Mouse (Mus musculus) urinary bladder, postnatal 14 days (tissue): ENCODE data around the gene Mrpl35.
"Not testable (repeated sequence)": the region's sequence is repeated elsewhere in the genome, so short reads cannot be mapped to it uniquely, and the experiment has no call there.

Experiments
- DNase-seq: peaks from one replicate; pipeline ENCODE4 v3.0.0; 2021; ENCODE audit warnings: low spot score

The Mrpl35 gene

DNA sequence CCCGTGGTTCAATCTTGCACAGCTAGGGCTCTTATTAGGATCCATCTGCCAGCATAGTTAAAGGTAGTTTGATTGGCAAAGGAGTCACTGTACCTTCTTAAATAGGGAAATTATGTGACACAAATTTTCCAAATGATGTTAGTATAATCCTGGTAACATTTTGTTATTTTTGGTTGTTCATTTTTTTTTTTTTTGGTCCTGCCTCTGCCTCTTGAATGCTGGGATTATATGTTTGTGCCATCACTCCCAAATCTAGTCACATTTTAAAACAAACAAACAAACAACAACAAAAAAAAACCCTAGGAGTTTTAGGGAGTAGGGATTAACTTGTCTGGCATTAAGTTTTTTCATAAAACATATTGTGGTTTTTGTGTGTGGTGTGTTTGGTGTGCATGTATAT is at the start of gene Mrpl35:
Gene Mrpl35, minus strand, starts transcription at position 101 of the 400 bp plus-strand sequence.
- DNase-seq = no peak

DNA sequence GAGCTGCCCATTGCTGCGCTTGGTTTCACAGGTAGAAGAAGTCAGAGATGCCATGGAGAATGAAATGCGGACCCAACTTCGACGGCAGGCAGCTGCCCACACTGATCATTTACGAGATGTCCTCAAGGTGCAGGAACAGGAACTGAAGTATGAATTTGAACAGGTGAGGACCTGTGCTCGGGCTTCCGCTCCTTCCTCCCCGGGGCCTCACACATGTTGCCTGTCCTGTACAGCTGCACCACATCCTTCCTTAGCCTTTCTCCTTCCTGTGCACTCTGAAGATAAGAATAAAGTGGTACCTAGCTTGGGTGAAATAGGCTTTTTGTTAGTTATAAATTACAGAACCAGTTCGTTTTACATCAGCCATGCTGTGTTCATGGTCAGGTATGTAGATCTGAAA is 44.6 kb upstream of the Mrpl35 start:
- DNase-seq = no peak

DNA sequence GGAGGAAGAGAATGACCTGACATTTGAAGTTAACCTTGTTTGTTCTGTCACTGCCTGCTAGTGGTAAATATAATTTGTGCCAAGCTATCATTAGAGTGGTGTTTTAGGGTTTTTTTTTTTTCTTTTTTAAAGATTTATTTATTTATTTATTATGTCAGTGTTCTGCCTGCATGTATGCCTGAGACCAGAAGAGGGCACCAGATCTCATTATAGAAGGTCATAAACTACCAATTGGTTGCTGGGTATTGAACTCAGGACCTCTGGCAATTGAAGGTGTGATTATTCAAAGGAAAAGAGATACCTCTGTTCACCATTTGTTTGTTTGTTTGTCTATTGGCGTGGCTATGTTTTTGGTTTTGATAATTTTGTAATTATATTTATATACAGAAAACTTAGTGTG is 42.0 kb upstream of the Mrpl35 start:
- no peak for DNase-seq

DNA sequence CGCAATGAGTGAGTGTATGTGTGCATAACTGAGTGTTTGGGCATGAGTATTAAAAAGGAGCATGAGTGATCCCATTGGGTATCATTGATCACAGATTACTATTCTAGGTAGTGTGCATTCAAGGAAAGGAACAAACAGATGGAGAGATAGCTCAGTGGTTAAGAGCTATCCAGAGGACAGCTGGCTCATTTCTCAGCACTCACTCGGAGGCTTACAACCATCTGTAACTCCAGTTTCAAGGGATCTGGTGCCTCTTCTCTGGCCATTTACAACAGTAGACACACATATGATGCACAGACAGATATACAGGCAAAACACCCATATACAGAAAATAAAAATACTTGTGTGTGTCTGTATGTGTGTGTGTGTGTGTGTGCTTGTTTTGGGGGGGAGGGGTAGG is 41.0 kb upstream of the Mrpl35 start:
- DNase-seq = no peak

DNA sequence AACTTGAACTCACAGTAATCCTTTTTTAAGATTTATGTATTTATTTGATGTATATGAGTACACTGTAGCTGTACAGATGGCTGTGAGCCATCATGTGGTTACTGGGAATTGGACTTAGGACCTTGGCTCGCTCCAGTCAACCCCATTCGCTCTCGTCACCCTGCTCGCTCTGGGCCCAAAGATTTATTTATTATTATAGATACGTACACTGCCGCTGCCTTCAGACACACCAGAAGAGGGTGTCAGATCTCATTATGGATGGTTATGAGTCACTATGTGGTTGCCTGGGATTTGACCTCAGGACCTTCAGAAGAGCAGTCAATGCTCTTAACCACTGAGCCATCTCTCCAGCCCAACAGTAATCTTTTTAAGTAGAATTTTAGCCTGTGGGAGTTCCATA is 20.1 kb upstream of the Mrpl35 start:
- not testable (repeated sequence) for DNase-seq

DNA sequence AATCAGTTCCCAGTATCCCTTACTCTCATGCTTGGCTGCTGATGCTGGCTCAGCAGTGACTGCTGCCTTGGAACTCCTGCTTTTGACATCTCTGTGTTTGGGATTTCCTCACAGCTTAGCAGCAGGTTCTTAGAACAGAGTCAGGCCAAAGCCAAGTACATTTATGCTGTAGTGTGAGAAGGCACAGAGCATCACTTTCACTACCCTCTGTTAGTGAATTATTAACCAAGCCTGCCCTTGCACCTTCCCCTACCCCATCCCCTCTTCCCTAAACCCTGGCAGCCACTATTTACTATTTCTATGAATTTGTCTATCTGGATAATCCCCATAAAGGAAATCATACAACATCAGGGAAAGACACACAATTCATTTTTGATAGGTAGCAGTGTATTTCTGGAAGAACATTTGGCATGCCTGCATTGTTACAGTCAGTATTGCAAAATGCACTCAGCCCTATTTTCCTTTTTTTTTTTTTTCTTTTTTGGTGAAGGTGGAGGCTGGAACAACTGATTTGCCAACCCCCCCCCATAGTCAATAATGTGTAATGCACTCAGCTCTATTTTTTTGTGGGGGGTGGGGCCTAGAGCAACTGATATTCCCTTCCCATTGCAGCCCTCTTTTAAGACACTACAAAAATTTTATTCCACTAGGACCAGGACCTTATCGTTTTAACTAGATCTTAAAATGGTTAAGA is 14.0 kb upstream of the Mrpl35 start:
- DNase-seq = no peak

DNA sequence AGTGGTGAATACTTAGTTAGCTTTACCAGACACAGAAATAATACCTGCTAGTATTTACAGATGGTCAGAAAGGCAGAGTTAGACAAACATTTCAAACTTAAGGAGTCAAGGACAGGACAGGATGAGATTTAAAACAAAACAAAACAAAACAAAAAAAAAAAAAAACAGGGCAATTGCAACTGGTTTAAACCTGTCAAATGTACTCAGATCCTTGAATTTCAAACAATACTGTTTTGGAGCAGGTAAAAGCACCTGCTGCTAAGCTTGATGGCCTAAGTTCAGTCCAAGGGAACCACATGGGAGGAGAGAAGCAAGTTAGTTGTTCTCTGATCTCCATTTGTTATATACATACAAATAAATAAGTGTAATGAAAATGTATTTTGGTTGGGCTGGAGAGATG is 13.0 kb upstream of the Mrpl35 start:
- no peak for DNase-seq

DNA sequence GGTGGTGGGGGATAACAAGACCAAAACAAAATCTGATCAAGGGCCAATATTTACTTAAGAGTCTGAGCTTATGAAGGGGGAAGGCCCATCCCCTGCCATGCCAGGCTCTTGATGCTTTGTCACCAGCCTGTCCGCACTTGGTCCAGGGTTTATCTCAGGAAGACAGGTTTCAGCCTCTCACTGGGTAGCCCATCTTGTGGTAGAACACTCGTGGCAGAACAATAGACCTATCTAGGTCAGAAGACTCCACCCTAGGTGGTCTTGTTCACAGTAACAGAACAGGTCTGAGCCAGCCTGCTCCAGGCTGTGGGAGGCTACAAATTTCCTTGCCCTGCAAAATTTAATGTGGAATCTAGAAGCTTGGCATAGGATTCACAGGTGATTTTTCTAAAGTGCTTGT is 10.0 kb upstream of the Mrpl35 start:
- no peak for DNase-seq

DNA sequence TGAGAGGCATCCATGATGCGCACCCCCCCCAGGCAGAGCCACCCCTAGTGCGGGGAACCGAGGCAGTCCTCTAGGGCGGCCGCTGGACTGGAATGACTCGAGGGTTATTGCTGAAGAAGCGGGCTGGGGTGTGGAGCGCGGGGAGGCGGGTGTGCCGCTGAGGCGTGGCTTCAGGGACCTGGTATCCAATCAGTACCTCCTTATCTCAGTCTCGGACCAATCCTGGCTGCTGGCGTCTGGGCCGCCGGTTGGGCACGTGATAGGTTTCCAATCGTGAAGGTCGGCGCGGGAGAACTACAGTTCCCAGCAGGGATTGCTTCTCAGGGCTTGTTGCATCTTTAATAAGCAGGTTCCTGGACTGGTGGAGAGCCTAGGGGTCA is 4.8 kb upstream of the Mrpl35 start:
- DNase-seq = peak; percentile 95

DNA sequence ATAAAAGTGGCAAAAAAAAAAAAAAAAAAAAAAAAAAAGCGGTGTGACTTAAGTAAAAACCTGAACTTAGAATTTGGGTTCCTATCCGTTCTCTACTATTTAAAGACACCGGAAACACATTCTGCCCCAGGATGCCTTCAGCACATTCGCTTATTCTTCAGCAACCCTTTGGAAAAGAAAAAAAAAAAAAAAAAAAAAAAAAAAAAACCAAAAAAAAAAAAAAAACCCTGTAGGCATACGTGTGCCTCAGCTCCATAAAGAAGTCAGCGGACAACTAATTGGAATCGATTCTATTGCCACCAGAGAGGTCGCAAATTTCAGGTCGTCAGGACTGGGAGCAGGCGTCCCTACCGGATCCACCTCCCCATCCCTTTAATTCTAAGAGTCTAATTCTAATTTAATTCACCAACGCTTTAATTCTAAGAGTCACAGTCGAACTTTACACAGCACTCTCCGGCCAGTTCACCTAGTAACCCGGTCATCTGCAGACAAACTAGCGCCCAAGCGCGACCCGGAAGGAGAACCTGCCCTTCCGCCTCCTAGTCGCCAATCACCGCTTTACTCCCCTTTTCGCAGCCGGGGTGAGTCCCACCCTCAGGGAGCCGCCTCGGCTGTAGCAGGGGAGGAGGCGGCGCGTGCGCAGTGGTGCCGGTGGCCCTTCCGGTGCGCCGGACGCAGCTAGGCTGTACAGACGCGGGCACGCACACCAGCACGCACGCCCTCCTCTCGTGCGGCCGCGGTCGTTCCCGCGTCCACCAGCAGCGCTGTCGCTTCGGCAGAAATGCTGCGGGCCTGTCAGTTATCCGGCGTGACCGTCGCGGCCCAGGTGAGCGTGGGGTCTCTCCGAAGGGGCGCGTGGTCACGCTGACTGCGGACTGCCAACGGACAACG is 4.2 kb upstream of the Mrpl35 start, which contains the start of gene Immt:
Gene Immt, plus strand, starts transcription at position 642 of the 891 bp plus-strand sequence.
- peak; percentile 98 for DNase-seq

DNA sequence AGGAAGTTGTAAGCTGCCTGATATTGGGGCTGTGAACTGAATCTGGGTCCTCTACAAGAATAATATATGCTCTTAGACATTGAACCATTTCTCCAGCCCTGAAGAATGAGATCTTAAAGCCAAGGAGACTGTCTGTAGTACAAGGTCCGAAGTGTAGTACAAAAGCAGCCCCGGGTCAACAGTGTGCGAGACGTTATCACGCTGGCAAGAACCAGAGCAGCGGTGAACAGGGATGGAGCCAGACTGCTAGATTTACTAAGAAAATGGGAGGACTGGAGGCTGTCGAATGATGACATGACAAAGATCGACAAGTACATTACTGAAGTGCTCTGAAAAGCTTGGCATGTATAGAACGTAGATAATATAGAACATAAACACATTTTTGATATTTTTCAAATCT is 3.0 kb upstream of the Mrpl35 start:
- no peak for DNase-seq

DNA sequence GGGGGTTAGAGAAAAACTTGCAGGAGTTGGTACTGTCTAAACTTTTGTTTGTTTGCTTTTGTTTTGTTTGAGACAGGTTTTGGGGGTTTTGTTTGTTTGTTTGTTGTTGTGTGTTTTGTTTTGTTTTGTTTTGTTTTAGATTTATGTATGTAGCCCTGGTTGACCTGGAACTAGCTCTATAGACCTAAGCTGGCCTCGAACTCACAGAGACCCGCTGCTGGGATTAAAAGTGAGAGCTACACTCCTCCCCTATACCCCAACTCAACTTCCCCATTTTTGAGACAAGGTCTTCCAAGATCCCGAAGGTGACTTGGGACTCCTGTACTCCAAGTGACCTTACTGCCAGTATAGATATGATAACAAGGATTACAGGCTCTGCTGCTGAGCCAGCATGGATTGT is 2.8 kb downstream of the Mrpl35 start:
- DNase-seq = no peak

DNA sequence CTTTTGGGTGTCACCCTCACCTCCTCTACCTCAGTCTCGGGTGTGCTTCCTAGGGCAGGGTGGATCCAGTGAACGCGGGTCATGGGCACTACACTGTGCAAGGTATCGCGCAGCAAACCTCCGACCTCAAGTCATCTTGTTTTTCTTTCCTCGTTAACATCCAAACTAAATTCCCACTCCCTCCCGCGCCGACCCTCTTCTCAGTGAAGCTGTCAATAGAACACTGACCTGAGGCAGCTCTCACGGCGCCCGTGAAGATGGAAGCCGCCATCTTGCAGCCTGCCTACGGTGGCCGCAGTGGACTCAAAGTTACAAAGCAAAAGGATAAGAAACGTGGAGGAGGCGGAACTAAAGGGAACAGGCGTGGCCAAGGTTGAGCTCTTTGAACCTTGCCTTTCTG is 3.3 kb downstream of the Mrpl35 start:
- DNase-seq = peak; percentile 88

DNA sequence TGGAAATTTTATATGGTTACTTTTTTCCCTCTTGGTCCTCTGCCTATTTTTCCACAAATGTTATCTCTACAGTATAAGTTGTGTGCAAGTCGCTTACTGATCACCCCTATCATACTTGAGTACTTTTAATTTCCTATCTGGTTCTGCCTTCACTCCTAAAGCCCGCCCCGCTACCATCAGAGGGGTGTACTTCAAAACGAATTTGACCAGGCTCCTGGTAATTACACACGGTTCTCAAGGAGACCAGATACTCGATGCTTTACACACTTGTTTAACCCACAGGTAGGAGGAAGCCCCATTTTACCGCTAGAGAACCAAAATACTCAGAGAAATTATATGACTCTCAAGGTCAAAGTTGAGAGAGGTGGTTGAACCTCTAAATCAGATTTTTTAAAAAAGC is 3.7 kb downstream of the Mrpl35 start:
- DNase-seq = no peak

DNA sequence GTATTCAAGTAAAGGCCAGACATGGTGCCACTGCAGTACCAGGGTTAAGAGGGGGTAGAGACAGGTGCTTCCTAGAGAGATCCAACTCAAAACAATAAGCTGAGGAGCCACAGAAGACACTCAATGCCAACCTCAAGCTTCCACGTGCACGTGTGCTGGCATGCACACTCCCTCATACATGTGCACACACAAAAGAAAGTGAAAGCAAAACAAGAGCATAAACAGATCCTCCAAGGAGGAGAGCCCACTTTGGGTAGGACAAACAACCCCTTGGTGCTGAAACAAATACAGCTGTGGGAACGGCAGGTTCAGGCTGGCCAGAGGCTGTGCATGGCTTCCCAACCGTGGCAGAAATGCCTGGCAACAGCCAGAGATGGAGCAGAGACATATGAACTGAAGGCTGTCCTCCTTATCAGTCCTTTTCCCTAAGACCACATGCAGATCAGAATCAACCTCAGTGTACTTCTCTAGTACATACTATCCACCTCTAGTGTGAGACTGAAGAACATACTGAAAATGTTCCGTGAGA is 6.9 kb downstream of the Mrpl35 start:
- DNase-seq = no peak

DNA sequence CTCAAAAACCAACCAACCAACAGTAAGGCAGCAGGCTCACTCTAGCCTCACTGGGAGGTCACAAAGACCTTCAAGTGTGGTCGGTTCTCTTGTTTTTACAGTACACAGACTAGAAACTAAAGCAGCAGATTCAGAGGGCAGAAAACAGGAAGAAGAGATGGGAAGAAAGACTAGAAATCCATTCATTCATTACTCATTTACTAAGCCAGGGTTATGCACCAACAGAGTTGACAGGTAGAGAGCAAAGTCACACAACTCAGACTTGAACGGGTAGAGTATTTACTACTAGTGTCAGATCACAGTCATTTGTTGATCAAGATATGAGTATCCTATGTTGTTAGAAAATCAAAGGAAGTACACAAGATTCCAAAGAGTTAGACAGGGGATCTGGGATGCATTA is 13.9 kb downstream of the Mrpl35 start:
- DNase-seq = no peak

DNA sequence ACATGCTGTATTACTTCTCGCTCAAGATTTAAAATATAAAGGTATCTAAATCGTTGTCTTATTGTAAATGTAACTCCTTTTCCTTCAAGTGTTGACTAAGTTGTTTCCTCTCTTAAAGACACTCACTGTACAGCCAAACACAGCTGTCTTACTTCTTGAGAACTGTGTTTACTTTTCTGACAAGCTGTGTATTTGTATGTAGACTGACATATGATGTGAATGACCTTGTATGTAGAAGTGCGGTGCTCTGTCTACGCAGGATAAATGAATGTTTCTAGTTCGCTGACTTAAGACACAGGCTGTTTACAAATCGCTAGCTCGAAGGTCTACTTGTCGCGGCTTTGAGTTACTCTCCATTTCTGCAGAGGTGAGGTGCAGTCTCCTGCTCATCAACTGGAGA is 16.9 kb downstream of the Mrpl35 start:
- no peak for DNase-seq

DNA sequence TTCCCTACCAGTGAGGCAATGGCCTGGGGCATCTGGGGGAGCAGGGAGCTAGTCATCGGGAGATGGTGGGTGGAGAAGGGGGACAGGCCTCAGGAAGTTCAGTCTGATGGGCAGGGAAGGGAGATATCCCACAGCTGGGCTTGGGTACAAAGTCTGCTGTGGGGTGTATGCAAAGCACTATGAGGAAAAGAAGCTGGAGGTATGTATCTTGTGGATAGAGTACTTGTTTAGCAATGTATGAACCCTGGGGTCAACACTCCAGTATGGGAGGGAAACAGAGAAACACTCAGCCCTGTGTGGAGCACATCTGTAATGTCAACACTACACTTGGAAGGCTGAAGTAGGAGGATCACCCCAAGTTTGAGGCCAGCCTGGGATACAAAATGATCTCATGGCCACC is 20.1 kb downstream of the Mrpl35 start:
- no peak for DNase-seq

DNA sequence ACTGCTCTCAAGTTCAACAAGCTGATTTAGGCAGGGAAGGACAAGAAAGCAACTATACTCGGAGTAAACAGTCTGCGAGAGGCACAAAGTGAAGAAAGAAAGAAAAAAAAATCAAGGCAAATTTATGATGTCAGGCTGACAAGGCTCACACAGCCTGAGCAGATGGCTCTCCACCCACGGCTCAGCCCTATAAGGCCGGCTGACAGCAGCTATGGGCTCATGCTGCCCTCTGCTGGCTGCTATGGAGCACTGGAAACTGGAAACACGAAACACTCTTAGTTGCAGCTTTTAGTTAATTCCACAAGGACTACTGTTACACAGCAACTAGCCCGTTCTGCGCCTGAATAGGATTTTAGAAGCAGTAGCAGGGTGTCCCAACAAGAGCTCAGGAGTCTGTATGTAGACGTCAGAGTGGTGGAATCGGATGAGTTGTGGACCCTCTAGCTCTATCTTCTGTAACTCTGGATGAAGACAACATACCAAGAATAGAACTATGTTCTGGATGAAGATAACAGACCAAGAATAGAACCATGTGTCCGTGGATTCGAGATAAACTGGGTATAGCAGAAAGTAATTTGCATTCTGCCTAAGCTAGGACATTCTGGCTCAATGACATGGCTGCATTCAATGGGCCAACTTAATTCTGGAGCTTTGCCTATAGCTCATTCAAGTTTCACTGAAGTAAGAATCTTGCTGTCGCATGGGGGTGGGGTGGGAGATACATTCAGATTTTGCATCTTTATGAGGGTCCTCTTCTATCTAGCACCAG is 22.5 kb downstream of the Mrpl35 start:
- DNase-seq = peak; percentile 58

DNA sequence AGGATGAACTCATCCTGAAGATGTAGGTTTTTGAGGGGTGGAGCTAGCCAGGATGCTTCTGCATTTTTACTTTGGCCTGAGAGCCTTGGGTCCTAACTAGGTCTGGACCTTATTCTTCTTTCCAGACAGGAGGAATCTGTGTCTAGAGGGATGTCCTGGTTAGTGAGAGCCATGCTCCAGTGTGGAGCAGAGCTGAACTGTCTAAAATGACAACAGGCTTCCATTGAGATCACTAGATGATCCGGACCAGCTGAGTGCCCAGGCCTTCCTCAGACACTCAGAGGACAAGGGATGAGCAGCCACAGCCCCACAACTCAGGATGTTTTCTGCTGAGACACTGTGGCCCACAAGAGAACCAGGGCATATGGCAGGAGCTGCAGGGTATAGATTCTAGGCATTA is 23.2 kb downstream of the Mrpl35 start:
- no peak for DNase-seq

DNA sequence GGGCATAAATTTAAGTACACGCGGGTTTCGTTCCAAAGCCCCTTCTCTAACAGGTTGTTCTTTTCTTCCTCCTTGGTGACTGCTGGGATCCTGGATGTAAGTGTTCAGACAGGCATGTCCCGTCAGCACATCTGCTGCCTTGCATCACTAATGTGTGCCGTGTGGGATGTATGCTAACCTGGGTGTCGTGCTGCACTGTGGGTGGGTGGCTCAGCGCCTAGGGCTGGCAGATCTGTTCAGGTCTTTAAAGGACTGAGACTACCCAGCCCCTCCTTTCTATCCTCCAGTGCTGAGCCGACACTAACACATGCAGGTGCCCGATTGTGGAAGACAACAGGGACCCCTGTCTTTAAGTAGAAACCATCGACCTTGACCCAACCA is 25.1 kb downstream of the Mrpl35 start:
- no peak for DNase-seq

DNA sequence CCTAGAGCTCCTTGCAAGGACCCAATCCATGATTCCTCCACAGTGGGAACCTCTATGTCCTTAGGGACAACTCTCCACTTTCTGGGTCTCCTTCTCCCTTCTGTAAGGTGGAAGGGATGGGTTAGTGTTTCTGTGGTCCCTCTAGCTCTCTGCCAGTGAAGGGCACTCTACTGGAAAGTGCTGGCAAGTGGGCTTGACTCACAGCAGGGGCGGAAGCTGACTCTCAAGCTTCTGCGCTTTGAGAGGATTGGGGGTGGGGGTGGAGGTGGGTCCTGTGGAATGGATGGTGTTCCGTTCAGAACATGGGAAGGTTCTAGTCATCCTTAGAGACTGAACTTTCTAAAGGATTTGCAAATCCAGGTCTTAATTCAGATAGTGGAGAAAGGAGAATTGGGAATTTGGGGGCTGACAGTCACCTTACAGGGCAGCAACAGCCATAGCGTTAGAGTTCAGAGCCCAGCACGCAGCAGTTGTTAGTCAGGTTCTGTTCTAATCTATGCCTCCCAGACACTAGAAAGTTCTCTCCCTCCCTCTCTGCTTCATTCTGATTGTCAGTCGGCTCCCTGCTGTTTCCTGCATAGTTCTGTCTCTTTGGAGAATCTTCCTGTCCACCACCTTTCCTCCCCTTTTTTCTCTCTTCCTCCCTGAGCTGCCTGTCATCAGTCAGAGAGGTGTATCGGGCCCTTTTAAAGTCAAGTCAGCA is 25.6 kb downstream of the Mrpl35 start:
- no peak for DNase-seq
